Mouse (Mus musculus) embryonic fibroblast, embryonic 13.5 days (primary cell): ENCODE data around the gene Slc10a6.

Experiments used
- CTCF ChIP-seq: IDR thresholded peaks from 2 replicates; pipeline ENCODE4 v1.5.1; 2011; ENCODE audit warnings: mild to moderate bottlenecking, control low read depth, low read length, moderate library complexity, borderline replicate concordance; ENCODE audit not compliant: insufficient read depth
- POLR2A ChIP-seq: IDR thresholded peaks from 2 replicates; pipeline ENCODE4 v1.6.1; 2011; ENCODE audit warnings: low read depth, mild to moderate bottlenecking, control low read depth, low read length, moderate library complexity

- TF ChIP-seq CTCF = no peak
- no peak for TF ChIP-seq POLR2A
These were observed 35.6 kb downstream of the Slc10a6 start for GRCm38 (mm10) chr5:103593575-103593974.
